Mouse (Mus musculus): Measurements from ENCODE around the gene Npb.
"Not testable (repeated sequence)": the region's sequence is repeated elsewhere in the genome, so short reads cannot be mapped to it uniquely, and the experiment has no call there.

The Npb gene

GRCm38 (mm10) chr11:120608241-120609034 lies at the start of gene Npb:
Npb (plus strand) TSS chr11:120608477.
- no peak for DNase-seq (ENCODE audit: low spot score in 2 of 2)

DNA sequence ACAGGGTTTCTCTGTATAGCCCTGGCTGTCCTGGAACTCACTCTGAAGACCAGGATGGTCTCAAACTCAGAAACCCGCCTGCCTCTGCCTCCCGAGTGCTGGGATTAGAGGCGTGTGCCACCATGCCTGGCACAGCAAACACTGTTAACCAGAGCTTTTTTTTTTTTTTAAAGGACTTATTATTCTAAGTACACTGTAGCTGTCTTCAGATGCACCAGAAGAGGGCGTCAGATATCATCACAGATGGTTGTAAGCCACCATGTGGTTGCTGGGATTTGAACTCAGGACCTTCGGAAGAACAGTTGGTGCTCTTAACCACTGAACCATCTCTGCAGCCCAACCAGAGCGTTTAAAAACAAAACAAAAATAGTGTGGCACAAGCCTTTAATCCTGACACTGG lies 49.4 kb upstream of the Npb start:
- not testable (repeated sequence) for DNase-seq (ENCODE audit: low spot score in 2 of 2)

DNA sequence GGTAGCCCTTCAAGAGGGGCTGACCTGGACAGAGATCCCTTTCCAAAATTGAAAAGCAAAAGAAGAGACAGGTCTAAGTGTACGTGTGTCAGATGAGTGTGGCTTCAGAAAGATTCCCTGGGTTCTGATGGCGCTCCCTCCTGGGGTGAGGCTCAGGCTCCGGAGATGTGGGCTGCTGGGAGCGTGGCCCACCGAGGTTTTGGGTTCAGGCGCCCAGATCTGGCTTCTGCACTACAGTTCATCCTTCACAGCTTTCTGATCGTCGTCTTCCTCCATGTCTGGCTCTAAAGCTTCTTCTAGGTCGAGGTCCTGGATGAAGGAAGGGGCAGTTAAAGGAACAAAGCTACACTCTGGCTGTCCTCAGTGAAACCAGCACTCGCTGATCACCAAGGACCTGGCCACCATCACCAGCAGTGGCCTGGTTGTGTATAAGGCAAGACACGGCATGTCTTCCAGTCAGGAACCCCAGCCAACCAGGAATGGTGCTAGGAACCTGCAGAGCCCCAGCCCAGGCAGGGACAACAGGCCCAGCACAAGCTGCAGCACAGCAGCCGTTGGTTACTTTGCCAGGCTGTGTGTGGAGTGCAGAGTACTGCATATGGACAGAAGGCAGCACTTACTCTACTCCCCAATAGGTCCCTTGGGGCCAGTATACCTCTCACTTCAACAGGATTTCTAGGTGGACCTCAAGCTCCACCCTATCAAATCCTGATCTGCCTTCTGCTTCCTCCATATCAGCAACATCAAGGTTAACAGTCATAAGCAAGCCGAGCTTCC lies 47.1 kb upstream of the Npb start:
- DNase-seq (ENCODE audit: low spot score in 2 of 2), result no peak

DNA sequence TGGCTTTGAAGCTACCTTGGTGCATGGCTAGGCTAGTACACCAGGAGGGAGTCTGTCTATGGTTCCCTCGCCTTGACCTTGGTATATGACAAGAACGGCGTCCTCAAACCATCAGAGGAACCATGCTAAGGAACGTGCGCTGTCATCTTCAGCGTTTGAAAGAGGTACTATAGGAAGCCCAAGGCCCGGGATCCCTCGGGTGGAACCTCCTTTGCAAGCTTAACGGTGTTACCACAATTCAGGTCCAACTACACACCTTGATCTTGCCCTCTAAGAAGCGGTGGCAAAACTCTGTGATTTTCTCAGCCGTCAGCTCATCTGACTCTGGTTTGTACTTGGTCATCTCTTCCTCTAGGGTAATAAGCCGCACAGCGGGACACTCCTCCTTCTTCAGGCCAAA lies 45.3 kb upstream of the Npb start:
- DNase-seq (ENCODE audit: low spot score in 2 of 2), result no peak

DNA sequence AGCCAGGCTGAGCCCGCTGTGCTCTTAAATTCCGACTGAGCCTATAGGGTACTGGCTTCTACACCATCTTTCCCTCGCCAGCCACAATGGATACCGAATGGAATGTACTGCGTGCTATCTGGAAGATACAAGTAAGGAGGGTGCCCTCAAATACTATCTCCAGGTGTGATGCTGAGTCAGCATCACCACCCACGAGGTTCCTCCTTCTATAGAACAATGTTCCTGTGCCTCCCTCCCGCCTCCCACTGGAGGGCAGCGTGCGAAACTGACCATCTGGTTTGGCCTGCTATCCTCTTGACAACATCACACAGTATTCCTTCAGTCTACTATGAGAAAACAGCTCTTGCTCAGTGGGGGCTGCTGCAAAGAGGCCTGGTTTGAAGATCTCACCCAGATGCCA lies 43.2 kb upstream of the Npb start:
- no peak for DNase-seq (ENCODE audit: low spot score in 2 of 2)

GRCm38 (mm10) chr11:120568324-120568723 lies 40.0 kb upstream of the Npb start:
- DNase-seq (ENCODE audit: low spot score in 2 of 2), result no peak

GRCm38 (mm10) chr11:120571122-120571521 lies 37.2 kb upstream of the Npb start:
- DNase-seq (ENCODE audit: low spot score in 2 of 2), result no peak

DNA sequence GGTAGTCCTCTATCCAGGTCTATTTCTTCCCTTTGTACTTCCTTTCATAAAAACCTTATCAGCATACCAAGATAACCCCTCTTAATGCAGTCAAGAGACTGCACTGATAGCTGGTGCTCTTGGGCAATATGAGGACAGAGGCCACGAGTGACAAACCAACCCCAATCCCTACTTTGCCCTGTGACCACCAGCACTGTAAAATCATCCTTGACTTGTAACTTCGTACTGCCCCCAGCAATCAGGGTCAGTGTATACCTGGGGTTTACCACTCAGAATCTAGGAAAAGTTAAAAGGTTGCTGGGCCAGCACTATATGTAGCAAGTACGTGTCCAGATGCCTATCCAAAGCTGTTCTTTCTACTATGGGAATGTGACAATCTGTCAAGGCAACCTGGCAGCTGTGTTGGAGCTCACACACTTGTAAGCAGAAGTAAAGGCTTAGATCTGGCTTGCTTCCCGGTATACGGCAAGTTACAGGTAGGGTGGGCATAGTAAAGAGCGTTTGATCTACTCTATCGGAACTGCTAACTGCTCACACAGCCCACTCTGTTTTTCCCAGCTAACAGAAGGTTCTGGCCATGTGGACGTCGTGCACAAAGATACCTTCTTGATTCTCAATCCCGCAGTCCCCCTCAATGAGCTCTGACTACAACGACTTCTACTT lies 36.4 kb upstream of the Npb start:
- DNase-seq (ENCODE audit: low spot score in 2 of 2), result no peak

- no peak for DNase-seq (ENCODE audit: low spot score in 2 of 2)
These were observed 35.9 kb upstream of the Npb start for GRCm38 (mm10) chr11:120572417-120572751.

GRCm38 (mm10) chr11:120572752-120573584 lies 35.3 kb upstream of the Npb start, which contains the start of gene P4hb:
P4hb (minus strand) TSS chr11:120573253.
- peak; percentile 98 for DNase-seq (ENCODE audit: low spot score in 2 of 2)

DNA sequence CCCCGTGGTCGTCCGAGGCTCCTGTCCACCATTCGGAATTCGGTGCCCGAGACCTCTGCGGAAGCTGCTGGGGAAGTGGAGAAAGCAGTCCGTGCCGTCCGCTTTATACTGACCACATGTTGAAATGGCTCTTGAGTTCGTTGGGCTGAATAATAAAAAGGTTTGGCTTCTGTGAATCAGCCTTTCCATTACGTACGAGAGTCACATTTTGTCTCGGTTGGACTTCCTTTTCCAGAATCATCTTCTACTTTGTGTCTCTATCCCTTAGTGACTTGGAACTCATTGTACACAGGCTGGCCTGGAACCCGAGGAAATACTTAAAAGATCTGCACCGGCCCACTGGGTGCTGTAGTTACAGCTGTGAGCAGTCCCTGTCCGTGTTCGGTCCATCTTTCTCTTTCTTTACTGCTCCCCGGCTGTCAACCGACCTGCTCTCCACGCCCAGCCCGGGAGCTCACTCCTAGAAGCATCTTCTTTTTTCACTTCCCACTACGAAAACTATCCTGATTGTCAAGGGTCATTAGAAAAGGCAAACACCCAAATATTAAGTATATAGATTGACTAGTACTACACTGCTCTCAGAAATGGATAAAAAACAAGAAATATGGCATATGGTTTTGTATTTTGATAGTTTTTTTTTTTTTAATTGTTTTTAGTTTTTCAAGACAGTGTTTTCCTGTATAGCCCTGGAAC lies 34.5 kb upstream of the Npb start:
- DNase-seq (ENCODE audit: low spot score in 2 of 2), result no peak

DNA sequence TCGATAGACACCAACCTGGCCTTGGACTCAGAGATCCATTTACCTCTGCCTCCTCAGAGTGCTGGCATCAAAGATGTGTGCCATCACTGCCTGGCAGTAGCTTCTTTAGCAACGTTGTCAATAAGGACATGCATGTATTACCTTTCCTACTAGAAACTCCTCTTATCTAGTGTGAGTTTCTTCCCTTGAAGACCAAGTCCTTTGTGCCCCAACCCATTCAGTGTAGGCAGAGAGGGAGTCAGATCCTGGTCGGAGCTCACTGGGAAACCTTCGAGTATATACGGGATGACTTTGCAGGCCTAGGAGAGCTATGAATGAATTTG lies 34.0 kb upstream of the Npb start:
- DNase-seq (ENCODE audit: low spot score in 2 of 2), result no peak

- no peak for DNase-seq (ENCODE audit: low spot score in 2 of 2)
These were observed 33.2 kb upstream of the Npb start for GRCm38 (mm10) chr11:120575046-120575445.

- DNase-seq (ENCODE audit: low spot score in 2 of 2), result no peak
These were observed 32.3 kb upstream of the Npb start for GRCm38 (mm10) chr11:120575940-120576339.

- DNase-seq (ENCODE audit: low spot score in 2 of 2), result no peak
These were observed 31.8 kb upstream of the Npb start for GRCm38 (mm10) chr11:120576365-120576981.

DNA sequence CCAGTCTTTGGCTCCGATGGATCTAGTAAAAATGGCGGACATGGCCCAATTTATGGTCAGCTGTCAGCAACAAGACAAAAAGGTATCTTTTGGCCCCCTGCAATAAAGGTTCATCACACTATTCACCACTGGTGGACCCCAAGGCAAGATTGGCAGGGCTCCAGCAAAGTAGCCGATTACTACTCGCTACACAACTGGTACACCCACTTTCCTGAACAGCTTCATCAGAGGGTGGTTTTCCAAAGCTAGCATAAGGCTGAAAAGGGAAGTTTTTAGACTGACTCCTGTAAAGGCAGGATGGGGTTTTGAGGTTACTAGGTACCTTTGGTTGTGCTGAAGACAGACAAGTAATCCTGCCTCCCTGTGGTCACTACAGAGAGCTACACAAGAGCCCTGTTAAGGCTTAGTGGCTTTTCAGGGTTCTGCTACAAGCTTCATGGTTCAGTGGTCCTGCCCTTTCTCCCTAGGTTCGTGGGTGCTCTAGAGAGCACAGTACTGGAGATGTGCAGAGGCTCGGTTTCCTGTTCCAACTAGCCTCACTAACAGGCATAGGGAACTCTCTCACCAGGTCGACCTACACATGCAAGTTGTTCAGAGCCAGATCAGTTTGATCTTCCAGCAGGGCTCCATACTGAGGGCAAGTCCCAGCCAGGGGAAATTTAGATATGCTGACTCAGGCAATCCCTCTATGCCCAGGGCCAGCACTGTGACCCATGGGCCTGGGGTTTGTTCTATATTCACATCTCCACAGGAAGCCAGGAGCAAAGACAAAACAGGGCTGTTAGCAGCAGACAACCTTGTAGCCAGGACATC lies 30.9 kb upstream of the Npb start:
- no peak for DNase-seq (ENCODE audit: low spot score in 2 of 2)

DNA sequence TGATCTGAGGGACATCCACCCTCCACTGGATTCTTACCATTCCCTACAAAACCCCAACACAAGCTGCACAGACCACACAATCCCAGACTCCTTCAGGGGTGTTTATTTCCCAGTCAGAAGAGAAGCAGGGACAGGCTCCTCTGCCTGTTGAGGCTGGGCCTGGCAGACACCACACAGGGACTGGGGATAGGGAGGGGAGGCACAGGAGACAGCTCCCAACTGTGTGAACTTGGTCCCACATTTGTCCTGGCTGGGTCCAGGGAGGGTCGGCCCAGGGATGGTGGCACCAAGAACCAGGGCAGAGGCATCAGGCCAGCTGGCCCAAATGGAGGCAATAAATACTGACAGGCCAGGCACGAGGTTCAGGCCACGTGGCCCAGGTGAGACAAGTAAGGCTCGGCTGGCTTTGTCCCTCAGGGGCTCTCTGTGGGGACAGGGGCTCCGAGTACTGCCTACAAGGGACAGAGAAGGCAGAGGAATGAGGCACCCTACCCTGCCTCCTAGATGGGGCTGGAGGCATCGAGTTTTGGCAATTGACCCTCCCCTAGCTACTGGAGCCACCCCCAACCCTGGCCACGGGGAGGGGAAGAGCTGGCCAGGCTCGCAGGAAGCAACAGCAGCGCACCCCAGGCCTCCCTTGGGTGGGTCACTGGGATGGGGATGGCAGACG lies 30.1 kb upstream of the Npb start:
- no peak for DNase-seq (ENCODE audit: low spot score in 2 of 2)

GRCm38 (mm10) chr11:120578694-120579243 lies 29.5 kb upstream of the Npb start:
- no peak for DNase-seq (ENCODE audit: low spot score in 2 of 2)

Measured in spleen, postnatal 14 days (tissue).